Mouse (Mus musculus): ENCODE data around the gene Gm47985.
"Not testable (repeated sequence)": the region's sequence is repeated elsewhere in the genome, so short reads cannot be mapped to it uniquely, and the experiment has no call there.

Gene Gm47985

GRCm38 (mm10) chr1:151177937-151178271 lies 4.4 kb upstream of the Gm47985 start:
- no peak for DNase-seq (ENCODE audit: low spot score)

GRCm38 (mm10) chr1:151178505-151179083 lies 3.7 kb upstream of the Gm47985 start:
- no peak for DNase-seq (ENCODE audit: low spot score)

- DNase-seq (ENCODE audit: low spot score), result no peak
Observed at GRCm38 (mm10) chr1:151180167-151180566, 2.2 kb upstream of the Gm47985 start.

- not testable (repeated sequence) for DNase-seq (ENCODE audit: low spot score)
Observed at GRCm38 (mm10) chr1:151186186-151186585, 3.8 kb downstream of the Gm47985 start.

- DNase-seq (ENCODE audit: low spot score), result not testable (repeated sequence)
Observed at GRCm38 (mm10) chr1:151186879-151187424, 4.6 kb downstream of the Gm47985 start.

GRCm38 (mm10) chr1:151188469-151188868 lies 6.1 kb downstream of the Gm47985 start:
- DNase-seq (ENCODE audit: low spot score), result no peak

- DNase-seq (ENCODE audit: low spot score), result not testable (repeated sequence)
Observed at GRCm38 (mm10) chr1:151192075-151192474, 9.7 kb downstream of the Gm47985 start, which contains the start of gene Gm8947. Gene Gm8947 (plus strand): TSS chr1:151192376.

GRCm38 (mm10) chr1:151192739-151193138 lies 10.4 kb downstream of the Gm47985 start:
- DNase-seq (ENCODE audit: low spot score), result not testable (repeated sequence)

- not testable (repeated sequence) for DNase-seq (ENCODE audit: low spot score)
Observed at GRCm38 (mm10) chr1:151195986-151196385, 13.6 kb downstream of the Gm47985 start.

GRCm38 (mm10) chr1:151196690-151197089 lies 14.4 kb downstream of the Gm47985 start:
- DNase-seq (ENCODE audit: low spot score), result not testable (repeated sequence)

- DNase-seq (ENCODE audit: low spot score), result not testable (repeated sequence)
Observed at GRCm38 (mm10) chr1:151198120-151198519, 15.8 kb downstream of the Gm47985 start, which contains the start of gene Gm47995. Gene Gm47995 (plus strand): TSS chr1:151198448.

- not testable (repeated sequence) for DNase-seq (ENCODE audit: low spot score)
Observed at GRCm38 (mm10) chr1:151200620-151201019, 18.3 kb downstream of the Gm47985 start.

GRCm38 (mm10) chr1:151202771-151203170 lies 20.4 kb downstream of the Gm47985 start:
- not testable (repeated sequence) for DNase-seq (ENCODE audit: low spot score)

GRCm38 (mm10) chr1:151203818-151204217 lies 21.5 kb downstream of the Gm47985 start, which contains the start of gene 3110040M04Rik:
Gene 3110040M04Rik (plus strand): TSS chr1:151204121.
- DNase-seq (ENCODE audit: low spot score), result not testable (repeated sequence)

GRCm38 (mm10) chr1:151208493-151208892 lies 26.2 kb downstream of the Gm47985 start:
- not testable (repeated sequence) for DNase-seq (ENCODE audit: low spot score)

GRCm38 (mm10) chr1:151208944-151209343 lies 26.6 kb downstream of the Gm47985 start:
- DNase-seq (ENCODE audit: low spot score), result not testable (repeated sequence)

GRCm38 (mm10) chr1:151209824-151210355 lies 27.6 kb downstream of the Gm47985 start, which contains the start of gene Gm47996:
Gene Gm47996 (plus strand): TSS chr1:151210131.
- DNase-seq (ENCODE audit: low spot score), result not testable (repeated sequence)

GRCm38 (mm10) chr1:151211666-151212065 lies 29.3 kb downstream of the Gm47985 start:
- DNase-seq (ENCODE audit: low spot score), result not testable (repeated sequence)

- DNase-seq (ENCODE audit: low spot score), result no peak
Observed at GRCm38 (mm10) chr1:151214862-151215261, 32.5 kb downstream of the Gm47985 start.

- no peak for DNase-seq (ENCODE audit: low spot score)
Observed at GRCm38 (mm10) chr1:151215985-151216384, 33.6 kb downstream of the Gm47985 start.

- no peak for DNase-seq (ENCODE audit: low spot score)
Observed at GRCm38 (mm10) chr1:151216417-151216816, 34.1 kb downstream of the Gm47985 start.

- no peak for DNase-seq (ENCODE audit: low spot score)
Observed at GRCm38 (mm10) chr1:151219045-151219444, 36.7 kb downstream of the Gm47985 start.

- DNase-seq (ENCODE audit: low spot score), result no peak
Observed at GRCm38 (mm10) chr1:151220098-151220497, 37.8 kb downstream of the Gm47985 start.

All from ovary, adult 18-20 months (tissue).